Mouse (Mus musculus) cerebellum, postnatal 36 days (tissue): ENCODE measurements at regions not wholly inside any gene's neighbourhood (a gene's known extent, or its start where the extent isn't known, plus 50 kb on each side); places are given as distances from the start of the nearest gene placed in this dataset.

Experiments
- DNase-seq, 2 experiments: peaks; one replicate each; pipeline ENCODE4 v3.0.0; 2021 to 2022; ENCODE audit warnings: mixed read lengths in 2 of 2

DNA sequence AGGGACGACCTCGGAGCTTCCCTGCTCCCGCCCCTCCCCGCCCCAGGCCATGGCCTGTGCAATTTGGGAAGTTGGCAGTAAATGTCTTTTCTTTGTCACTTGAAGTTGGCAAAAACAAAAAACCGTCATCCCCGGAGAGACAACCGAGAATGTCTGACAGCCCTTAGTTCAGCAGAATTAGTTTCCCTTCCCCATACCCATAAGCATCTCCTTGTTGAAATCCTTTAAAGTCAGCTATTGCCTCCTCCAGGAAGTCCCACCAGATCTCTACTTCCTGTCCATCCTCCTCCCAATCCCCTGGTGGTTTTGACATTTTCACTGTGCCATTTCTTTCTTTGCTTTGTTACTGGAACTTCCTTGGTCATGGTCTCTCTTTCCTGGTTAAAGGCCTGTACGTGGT is 54.8 kb downstream of the Foxb1 start:
- no peak for DNase-seq

DNA sequence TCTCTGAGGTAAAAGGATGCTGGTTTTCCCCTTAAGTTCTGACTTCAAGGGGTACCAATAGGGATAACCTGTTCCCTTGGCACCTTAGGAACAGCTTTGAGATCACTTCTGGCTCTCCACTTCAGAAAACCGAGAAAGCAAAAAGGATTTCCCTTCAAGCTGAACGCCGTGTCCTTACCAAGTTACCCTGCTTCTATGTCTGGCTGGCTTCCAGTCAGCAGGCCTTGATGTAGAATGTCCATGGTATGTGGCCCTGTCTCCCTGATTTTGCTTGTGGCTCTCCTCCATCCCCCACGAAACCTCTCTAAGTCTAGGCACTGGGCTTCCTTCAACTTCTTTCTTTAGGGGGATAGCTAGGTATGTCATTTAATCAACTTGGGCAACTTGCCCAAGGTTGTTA is 55.7 kb downstream of the Foxb1 start:
- no peak for DNase-seq

DNA sequence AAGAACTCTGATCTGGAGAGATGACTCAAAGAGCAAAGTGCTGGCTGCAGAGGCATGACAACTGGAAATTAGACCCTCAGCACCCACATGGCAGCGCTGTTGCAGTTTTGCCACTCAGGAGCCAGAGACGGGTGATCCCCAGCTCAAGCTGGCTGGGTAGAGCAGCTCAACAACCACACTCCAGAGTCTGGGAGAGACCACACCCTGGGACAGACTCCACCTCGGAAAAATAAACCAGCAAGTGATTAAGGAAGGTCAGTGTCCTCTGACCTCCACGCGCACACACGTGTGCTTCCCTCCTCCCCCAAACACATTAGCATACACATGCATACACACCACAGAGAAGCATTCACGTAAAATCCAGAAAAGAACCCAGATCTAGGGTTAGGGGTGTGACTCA is 57.0 kb downstream of the Foxb1 start:
- DNase-seq, result no peak

DNA sequence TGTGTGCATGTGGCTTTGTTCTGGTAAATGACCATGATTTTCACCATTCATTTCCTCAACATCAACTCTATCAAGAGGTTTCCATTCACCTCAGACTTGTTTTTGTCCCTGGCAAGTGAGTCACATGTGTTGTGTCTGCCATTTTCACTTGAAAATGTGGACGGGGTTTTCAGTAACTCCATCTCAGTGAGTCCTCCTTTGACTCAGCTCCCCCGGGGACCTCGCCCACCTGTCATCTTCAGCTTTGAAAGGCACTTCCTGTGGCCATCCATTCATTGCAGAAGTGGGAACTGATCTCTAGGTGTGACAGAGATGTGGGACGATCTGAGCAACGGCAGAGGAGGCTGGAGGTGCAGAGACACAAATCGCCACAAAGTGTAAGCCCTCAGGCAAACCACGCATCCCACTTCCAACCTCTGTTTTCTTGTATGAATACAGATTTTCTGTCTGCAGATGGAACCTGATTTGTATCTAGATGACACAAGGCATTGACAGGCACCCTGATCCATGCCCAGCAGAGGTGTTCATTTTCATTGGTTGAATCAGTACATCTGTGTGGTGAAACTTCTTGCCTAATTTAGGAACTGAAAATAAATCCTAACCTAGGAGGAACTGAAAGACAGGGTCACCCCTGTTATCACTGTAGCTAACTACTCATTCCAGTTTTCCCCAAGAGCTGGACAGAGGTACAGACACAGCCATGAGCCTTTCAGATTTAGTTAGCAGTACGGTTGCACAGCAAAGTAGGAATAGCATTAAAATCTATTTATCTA is 58.4 kb downstream of the Foxb1 start:
- DNase-seq, result no peak

DNA sequence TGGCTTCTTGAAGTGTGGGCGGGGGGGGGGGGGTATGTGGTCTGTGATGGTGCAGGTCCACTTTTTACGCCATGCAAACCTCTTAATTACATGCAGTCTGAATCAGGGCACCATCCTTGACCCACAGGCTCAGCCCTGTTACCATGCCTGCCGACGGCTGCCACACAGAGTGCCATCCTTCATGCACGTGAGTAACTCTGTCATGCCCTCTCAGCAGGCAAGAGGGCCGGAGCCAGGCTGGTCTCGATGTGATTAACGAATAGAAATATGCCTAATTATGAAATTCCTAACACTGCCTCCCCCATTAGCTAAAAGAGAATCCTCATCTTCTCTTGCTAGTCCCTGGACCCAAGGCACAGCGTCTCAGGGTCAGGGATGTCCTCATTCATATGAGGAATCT is 60.0 kb downstream of the Foxb1 start:
- DNase-seq, result no peak

DNA sequence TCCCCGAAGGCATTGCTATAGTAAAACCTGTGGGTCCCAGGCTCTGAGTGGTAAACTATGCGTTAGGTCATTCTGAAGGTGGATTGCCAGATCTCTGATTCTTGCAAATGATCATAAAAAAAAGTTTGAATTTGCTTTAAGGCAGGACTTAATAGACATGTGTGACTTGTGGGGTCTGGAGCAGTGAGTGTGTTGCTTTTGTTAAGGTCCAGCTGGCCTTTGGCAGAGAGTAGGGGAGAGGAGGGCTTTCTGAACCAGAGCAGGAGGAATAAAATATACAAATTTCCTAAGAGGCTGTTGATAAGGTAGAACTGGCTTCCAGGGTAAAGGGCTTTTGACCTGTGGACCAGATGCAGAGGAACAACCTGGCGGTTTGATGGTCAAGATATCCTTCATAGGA is 69.0 kb downstream of the Foxb1 start:
- DNase-seq, result no peak

DNA sequence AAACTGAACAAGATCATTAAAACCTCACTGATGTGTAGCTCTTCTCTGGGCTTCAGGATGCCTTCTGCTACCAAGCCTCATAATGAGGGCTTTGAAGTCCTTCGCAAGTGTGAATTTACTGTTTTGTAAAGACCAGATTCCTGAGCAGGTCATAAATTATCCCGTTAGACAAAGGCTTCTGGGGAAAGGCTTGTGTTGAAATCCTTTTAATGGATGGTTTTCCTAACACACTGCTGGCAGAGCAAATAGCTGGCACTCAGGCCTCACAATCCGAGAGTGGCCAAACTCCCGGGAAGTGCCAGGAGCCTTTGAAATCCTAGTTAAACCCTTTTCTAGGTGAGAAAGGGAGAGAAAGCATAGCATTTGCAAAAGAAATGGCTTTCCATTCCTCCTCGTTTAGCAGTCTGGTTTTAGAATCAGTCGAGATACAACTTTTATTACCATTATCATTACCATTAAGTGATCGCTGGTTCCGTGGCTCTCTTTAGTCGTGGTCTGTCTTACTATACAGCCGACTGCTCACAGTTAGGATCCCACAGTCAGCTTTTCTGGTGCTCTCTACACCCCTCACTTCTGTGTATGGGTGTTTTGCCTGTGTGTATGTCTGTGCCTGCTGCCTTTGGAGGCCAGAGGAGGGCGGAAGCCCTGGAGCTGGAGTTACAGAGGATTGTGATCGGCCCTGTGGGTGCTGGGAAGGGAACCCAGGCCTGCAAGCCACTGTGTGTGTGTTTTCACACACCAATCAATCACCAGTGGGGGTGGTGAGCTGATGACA is 73.2 kb downstream of the Foxb1 start:
- no peak for DNase-seq

DNA sequence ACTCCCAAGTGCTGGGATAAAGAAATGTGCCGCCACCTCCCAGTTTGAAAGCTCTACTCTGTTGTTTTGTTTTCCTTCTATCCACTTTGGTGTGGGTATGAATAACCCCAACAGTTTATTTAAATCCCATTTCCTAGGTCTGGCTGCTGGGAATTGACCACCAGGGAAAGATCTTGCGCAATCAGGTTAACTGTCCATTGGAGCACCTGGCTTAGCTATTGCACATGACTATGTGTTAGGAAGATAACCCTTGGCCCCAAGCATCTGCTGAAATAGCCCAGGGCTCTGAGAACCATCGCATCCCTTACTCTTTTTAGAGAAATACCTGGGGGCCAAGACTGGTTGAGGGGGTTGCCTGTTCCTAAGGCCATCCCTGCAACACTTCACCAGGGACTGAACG is 74.0 kb downstream of the Foxb1 start:
- DNase-seq, result no peak

DNA sequence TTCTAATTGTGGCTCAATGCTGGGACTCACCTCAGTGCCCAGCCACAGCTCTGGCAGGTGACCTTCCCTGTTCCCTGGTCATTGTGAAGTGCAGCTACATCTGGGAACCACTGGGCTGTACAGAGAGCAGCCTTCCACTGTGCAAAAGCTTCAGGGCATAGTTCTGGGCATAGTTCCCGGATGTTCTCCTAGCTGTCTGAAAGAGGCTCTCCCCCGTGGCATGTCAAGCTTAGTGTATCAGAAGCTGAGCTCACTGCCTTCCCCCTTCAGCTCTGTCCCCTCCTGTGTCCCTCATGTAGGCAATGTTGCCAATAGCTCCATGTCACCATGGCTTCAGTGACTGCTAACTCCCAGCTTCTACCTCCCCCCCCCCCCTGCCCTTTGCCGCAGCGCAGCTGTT is 75.1 kb downstream of the Foxb1 start:
- no peak for DNase-seq

DNA sequence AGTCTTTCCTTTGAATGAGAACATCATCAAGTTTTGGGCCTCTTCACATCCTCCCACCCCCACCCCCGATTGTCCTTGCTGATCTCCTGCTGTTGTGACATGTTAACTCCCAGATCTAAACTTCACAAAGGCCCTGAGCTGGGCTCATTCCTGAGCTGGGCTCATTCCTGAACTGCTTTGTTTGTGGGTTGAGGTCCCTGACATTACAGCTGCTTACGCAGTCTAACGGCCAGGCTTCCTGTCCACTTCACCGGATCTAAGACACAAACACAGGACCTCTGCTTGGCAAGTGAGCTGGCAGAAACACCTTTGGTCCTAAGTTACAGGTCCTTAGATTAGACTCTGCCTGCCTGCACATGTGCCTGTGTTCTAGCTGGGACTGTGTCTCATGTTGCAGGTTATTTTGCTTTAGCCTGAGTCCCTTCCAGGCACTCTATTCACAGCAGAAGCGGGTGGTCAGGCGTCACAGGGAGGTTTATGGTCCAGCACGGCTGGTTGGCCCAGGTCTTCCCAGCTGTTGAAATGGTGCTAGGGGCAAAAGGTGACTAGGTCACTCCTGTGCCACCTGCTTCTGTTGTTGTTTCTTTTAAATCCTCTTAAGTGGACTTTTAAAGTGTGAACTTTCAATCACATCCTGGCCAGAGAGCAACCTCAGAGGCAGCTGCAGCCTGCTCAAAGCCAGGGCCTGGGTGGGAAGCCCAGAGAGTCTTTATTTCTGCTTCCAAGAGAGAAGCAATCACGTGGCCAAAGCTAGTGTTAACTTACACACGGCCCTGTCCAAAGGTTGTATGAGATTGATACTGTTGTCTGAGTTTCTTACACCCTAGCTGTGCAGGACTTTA is 79.1 kb downstream of the Foxb1 start:
- DNase-seq, result no peak

DNA sequence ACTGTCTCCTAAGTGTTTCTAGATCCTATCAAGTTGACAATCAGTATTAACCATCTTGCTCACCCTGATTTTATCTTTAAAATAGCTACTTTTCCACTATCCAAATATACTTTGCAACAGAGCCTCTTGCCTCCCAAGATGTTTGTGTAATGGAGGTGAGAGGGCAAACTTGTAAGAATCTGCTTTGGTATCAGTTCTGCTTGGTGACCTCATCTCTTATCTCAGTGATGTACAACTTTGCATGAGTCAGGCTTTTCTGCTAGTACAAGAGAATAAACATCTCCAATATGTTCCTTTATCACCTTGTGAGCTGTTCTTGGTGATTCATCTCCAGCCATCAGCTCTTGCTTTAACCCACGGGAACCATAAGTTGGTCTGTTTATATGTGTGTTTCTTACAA is 82.1 kb downstream of the Foxb1 start:
- DNase-seq, result no peak

DNA sequence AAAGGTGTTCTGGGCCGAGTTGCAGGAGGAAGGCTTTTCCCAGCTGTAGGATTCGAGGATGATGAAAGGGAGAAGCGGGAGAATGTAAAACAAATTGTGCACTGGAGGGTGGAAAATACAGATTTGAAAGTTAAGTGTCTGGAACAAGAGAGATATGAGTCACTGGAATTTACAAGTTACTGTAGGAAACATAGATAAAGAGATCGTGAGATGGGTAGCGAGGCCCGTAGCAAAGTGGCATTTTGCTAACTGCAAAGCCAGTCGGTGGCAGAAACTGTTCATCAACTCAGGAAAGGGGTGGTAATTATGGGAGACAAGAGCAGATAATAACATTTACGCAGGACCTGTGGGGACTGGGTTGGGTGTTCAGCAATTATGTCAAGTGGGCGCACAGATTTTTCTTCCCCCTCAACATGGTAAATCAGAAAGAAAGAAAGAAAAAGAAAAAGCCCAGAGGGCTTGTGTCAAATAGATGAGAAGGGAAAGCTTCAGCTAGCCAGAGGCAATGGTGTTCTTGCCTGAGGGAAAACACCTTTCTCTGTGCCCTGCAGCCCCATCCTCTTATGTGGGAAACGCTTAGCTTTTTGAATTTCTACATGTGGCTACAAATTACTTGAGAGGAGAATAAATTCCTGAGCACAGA is 87.2 kb downstream of the Foxb1 start:
- DNase-seq, result no peak

DNA sequence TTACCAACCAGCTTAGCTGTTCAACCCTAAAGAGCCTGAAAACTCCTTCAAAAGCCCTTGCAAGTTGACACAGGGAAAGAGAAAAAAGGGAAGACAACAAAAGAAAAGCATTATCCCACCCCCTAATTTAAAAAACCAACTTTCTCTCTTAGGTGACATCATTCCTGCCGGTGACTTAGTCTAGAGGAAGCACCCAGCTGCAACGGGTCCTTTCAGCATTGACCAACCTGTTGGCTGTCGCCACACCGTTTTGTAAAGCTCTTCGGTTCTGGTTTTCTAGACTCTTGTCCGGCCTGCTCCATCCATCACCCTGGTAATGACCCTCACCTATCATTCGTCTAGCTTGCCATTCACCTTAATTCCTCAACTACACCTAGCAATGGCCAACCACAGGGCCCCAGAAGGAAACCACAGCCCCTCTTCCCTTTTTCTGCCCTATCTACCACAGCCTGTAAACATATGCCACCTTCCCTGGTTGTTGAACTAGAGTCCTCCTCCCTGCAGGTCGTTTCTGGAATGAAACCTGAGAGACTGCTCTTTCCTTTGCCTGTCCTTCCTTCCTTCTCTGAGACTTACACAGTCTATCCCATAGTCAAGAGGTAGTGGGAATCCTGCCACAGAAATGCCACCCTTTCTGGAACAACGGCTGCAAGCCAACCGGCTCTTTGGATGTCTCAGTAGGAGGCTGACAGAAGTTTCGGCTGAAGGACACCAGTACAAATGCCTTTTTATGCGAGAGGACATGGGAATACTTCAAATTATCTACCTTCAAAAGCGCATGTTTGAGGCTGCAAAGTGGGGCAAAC is 87.9 kb downstream of the Foxb1 start:
- no peak for DNase-seq

DNA sequence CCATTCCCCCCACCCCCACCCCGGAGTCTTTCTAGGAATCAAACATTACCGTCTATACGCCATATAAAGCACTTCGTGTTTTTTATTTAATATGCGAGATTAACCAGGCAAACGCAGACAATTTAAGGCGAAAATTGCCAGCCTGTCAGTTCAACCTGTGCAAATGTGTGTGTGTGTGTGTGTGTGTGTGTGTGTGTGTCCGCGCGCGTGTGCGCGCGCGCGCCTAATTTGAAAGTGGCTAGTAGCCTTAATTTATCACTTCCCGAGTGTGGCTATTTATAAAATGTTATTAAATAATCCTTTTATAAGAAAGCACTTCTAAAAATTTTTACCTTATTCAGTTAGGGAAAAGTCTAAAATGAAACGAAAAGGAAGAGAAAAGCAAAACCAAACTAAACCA is 89.5 kb downstream of the Foxb1 start:
- DNase-seq, result no peak

DNA sequence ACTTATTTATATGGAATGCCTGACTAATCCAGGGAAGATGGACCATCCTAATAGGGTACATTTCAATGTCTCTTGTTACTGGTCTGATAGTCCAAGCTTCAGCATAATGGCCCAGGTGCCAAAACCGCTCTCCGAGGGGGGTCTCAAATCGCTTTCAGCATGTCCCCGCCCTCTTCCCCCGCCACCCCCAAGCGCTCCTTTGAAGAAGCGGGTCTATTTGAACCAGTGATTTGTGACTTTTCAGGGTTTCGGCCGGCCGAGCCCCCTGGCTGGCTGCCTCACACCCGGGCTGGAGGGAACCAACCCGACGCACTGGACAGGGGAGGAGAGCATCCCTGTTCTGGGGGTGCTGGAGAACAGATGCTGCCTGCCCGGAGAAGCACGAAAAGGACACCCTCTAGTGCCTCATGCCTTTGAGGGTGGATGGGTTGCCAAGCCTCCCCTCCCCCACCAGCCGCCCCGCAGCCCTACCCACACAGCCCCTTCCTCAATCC is 90.1 kb downstream of the Foxb1 start:
- no peak for DNase-seq

DNA sequence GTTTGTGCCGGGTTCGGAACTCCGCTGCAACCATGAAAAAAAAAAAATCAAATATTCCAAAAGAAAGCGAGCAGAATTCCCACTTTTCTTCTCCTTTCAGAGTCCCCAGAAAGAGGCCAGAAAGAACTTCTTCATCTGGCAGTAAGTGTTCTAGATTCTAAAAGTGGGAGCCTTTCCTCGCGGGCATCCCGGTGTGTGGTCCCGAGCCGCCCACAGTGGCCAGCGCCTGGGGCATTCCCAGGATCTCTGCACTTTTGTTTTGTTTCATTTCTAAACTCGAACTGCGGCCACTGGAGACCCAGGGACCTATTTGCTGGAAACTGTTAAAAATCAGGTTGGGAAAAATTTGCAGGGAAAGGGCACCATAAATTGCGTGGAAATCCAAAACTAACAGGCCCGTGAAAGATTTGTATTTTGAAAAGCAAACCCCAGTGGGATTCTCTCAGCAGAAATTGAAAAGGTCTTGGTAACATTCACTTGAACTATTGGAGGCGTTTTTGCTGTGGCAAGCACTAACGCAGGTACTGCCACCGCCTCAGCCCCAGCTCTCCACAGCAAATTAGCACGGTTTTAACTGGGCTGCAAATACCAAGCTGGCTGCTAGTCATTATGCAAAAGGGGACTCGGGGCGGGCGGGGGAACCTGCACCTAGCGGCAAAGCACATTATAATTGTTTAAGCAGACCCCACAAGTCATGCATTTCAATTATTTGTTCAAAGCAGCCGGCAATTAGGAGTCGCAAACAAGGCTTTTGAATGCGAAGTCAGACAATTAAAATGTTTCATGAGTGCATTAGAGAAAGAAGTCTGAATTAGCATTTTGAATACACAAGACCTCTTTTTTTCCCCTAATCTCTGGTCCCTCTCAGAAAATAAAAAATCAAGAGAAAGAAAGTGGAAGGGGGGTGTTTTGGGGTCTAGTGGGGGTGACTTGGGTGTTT is 90.9 kb downstream of the Foxb1 start:
- DNase-seq, result no peak

DNA sequence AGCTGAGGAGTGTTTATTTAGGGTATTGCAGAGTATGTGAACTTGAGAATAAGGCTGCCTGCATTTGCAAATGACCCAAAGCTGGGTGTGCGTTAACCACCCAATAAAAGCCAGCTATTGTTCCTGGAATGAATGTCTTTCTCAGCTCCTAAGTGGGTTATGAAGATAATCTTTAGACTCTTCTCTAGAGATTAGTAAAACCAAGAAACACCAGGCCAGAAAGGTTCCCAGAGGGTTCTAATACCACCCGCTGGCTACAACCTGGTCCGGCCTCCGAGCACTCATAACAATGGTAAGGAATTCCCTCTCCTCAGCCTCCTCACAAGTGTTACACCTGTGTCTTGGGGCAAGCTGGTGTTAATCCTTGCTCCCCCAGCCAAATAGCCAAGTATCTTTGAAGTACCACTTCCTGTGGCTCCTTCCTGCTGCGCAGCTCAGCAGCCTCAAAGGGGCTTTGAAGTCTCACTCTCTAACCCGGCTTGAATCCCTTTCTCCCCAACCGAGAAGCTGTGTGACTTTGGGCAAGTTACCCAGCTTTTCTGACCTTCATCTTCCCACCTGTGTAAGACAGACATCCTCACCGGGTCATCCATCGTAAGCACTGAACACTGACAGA is 92.2 kb downstream of the Foxb1 start:
- DNase-seq, result no peak

DNA sequence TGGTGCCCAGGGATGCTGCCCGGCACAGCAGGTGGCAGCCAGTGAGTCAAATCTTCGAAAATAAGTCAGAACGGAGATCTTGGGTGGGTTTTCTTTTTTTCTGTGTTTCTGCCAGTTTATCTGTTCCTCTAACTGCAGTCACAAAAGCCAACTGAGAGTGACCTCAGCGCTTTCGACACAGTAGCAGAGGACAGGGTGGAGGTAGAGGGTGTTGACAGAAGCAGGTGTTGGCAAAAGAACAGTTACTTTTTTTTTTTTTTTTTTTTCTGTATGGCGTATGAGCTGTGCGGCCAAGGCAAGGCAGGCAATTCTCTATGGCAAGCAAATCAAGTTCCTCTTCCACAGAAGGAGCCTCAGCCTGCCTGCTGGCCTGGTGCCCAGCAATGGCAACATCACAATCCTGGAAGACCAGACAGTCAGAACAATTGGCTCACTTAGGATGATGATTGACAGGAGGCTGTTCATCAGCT is 93.6 kb downstream of the Foxb1 start:
- peak; percentile 24 to 28 for DNase-seq

DNA sequence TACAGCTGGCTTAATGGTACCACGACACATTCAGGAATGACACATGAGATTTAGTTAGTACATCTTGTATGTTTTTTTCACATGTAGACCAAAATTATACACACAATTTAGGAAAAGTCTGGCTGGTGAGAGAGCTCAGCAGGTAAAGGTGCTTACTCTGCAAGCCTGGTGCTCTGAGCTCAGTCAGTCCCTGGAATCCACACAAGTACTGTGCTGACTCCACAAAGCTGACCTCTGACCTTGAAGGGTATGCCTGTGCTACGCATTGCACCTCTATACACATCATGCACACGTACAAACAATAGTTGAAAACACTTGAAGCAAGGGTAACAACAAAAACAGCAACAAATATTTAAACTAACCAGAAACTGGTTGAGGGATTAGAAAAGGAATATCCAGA is 96.5 kb downstream of the Foxb1 start:
- DNase-seq, result no peak

DNA sequence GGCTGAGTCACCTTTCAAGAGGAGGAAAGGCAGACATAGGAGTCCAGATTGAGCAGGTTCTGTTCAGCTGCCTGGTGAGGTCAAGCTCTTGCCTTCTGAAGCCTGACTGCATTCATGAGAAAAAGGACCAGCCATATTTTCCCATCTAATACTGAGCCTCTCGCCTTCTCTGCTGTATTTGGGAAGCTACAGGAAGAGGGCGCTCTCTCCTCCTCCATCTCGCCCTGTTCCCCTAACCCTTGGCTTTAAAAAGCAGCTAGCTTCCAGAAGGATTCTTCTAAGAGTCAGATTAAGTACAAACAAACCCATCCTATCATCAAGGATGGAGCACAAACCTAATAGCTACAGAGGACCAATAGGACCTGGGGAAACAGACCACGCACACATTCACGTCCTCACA is 98.3 kb downstream of the Foxb1 start:
- no peak for DNase-seq
